Mouse (Mus musculus) heart, postnatal 0 days (tissue): ENCODE results near the gene Hist2h2aa1.
A peak's percentile ranks its signal among the peaks of the same experiment; 100 is the strongest.

Source experiments
- CTCF ChIP-seq: IDR thresholded peaks from 2 replicates; pipeline ENCODE4 v1.5.1; 2016; ENCODE audit warnings: antibody characterized with exemption, control low read depth, low read depth
- EP300 ChIP-seq: IDR thresholded peaks from 2 replicates; pipeline ENCODE4 v1.6.1; 2016; ENCODE audit warnings: antibody characterized with exemption, low read depth

DNA sequence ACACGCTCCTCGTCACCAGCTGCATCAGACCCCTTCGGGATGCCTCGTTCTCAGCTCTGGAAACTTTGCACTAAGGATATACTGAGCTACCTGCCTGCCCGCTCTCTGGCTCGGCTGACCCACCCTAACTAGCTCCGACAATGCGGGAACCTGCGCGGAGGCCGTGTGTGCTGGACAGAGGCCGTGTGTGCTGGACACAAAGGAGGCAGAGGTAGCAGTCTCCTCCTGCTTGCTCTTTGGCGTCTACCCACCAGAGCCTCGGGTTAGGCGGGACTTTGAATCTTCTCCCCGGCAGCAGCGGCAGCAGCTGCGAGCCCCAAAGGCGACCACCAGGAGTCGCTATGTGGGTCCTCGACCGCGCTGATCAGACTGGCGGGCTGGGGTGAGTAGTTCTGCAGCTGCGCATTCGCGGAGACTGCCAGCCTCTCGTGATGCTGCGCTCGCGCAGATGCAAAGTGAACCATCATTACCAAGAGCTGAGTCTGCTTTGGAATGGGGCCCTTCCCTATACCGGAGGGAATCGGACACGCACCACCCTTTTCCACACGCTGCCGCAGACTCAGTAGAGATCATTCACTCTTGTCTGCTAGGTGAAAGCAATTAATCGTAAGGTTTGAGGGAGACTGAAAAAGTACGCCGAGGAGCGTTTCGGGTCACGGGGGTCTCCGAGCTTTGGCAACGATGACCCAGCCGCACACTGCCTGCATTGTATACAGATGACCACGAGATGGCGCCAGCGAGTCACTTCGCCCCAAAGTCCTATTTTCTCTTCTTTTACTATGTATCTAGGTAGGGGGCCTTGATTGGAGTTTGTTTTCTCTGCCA is 32.7 kb downstream of the Hist2h2aa1 start:
- peak; percentile 76 for TF ChIP-seq CTCF
- TF ChIP-seq EP300, result no peak
